Mouse (Mus musculus): ENCODE measurements around the gene Rnf135. TPM values are rescaled to one million over a fixed set of nuclear protein-coding genes. Genes with fewer than 3 reads are reported as not detected.
A peak's percentile ranks its signal among the peaks of the same experiment; 100 is the strongest.
"Not testable (repeated sequence)": the region's sequence is repeated elsewhere in the genome, so short reads cannot be mapped to it uniquely, and the experiment has no call there.

The Rnf135 gene
- polyA plus RNA-seq, 1 experiment from 2014 or later, result 14.0 TPM

DNA sequence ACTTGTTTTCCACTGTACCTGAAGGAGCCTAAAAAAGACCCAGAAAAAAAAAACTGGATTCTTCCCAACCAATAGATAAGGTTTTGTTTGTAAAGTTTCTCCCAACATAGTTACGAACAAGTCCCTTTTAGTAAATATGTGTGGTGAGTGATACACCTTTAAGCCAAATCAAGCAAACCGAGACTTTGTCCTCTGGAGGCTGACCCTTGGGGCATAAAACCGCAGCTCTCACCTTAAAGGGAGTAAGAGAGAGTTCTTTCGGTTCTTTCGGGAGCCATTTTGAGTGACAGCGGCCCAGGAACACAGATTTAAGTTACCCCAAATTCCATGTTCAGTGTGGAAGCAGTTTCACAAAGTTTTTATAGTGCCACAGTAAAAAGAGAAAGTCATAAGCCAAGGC is 18.6 kb downstream of the Rnf135 start:
- no peak for ATAC-seq
- TF ChIP-seq CTCF (IDR thresholded peaks at IDR 0.05), result no peak
- POLR2A ChIA-PET, result no interaction called here
- H3K27me3 ChIP-seq, result no peaks in the 10 kb centered on the region
- in situ Hi-C loops (cut with MboI; ENCODE audit: low pct_unique_long_range_greater_than_20kb), result no loop called here
- no peak for DNase-seq (ENCODE audit: low read depth, low spot score)
- CTCF ChIA-PET, result interaction anchor here (1.3 to 2.0 kb wide), 2 partner anchors 9 kb away, joined by 4 to 8 read pairs; no protein-coding TSS in a partner anchor

DNA sequence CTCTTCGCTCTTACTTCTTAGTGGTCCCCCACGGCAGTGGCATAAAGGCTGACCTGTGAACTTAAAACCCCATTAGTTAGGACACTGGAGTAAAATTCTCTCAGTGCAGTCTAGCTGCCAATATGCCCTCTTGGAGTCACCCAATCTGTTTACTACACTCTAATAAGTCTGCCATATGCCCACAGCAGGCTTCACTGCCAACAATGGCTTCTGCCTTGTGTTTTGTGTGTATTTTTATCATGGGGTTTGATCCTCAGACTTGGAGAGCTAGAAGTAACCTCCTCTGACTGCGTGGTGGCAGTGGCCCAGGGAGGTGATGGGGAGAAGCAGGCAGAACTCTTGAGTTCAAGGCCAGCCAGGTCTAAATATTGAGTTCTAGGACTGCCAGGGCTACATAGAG is 20.4 kb downstream of the Rnf135 start:
- TF ChIP-seq CTCF (IDR thresholded peaks at IDR 0.05), result no peak
- no peaks in the 10 kb centered on the region for H3K27me3 ChIP-seq
- in situ Hi-C loops (cut with MboI; ENCODE audit: low pct_unique_long_range_greater_than_20kb), result no loop called here
- ATAC-seq (no peak), DNase-seq (ENCODE audit: low read depth, low spot score) (no peak)
- ChIA-PET CTCF (interaction anchor here (1.3 to 2.0 kb wide), 2 partner anchors 11 to 19 kb away, joined by 5 to 8 read pairs; no protein-coding TSS in a partner anchor), POLR2A (no interaction called here)

- CTCF ChIA-PET, result no interaction called here
- TF ChIP-seq CTCF (IDR thresholded peaks at IDR 0.05), result no peak
- H3K27me3 ChIP-seq, result no peaks in the 10 kb centered on the region
- in situ Hi-C loops (cut with MboI; ENCODE audit: low pct_unique_long_range_greater_than_20kb), result no loop called here
- POLR2A ChIA-PET, result no interaction called here
- no peak for DNase-seq (ENCODE audit: low read depth, low spot score)
- no peak for ATAC-seq
Observed at GRCm38 (mm10) chr11:80204941-80205340, 21.3 kb downstream of the Rnf135 start.

- POLR2A ChIA-PET, result interaction anchor here (0.8 kb wide), 1 partner anchor 20 kb away, joined by 3 read pairs; no protein-coding TSS in a partner anchor
- TF ChIP-seq CTCF (IDR thresholded peaks at IDR 0.05), result no peak
- in situ Hi-C loops (cut with MboI; ENCODE audit: low pct_unique_long_range_greater_than_20kb), result no loop called here
- ATAC-seq, result no peak
- no peak for DNase-seq (ENCODE audit: low read depth, low spot score)
- CTCF ChIA-PET, result interaction anchor here (0.7 to 1.7 kb wide), 7 partner anchors 9 to 178 kb away, joined by 3 to 7 read pairs (median 4); partner anchors contain the start of gene Rnf135
- H3K27me3 ChIP-seq, result no peaks in the 10 kb centered on the region
Observed at GRCm38 (mm10) chr11:80208465-80208859, 24.8 kb downstream of the Rnf135 start.

DNA sequence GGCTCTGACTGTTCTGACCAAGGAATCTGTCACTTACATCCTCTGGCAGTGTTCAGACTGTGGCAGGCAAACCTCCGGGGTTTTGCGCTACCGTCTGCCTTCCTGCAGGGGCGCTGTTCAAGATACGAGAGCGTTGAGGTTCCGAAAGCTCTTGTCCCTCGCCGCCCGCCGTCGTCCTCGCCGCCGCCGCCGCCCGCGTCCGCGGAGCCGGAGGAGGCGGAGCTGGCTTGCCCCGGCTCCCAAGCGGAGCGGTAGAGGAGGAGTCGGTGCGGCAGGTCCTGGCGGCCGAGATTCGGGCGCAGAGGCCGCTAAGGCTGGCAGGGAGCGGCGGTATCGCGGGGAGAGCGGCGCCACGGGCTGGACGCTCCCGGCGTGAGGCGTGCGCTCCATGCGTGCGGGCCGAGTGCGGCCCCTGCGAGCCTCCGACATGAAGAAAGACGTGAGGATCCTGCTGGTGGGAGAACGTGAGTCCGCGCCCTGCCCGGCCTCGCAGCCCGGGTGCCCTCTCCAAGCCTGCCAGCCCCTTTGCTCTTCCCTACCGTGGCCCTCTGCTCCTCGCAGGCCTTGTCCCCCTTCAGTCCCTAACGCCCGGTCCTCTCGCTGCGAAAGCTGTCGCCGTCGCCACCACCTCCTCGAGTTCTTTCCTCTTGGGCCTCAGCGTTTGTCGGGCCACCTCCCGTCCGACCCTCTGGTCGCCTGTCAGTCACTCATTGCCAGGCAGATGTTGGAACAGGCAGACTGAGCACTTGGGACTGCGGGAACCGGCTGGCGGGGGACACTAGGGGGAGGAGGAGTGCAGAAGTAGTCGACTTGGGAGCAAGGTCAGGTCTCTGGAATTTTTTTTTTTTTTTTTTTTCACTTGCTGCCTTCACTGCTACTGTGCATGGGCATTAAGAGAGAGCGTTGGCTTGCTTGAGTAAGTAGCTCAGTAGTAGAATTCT is 25.5 kb downstream of the Rnf135 start, which contains the start of gene Rhot1:
Rhot1 (plus strand) TSS at position 160 of the 941 bp plus-strand sequence.
- H3K27me3 ChIP-seq, result no peaks in the 10 kb centered on the region
- CTCF ChIA-PET, result interaction anchor here (0.7 to 1.7 kb wide), 9 partner anchors 9 to 179 kb away, joined by 3 to 7 read pairs (median 4); partner anchors contain the start of gene Rnf135
- peak; percentile 96 for ATAC-seq
- POLR2A ChIA-PET, result no interaction called here
- in situ Hi-C loops (cut with MboI; ENCODE audit: low pct_unique_long_range_greater_than_20kb), result no loop called here
- peak; percentile 99 for TF ChIP-seq CTCF (IDR thresholded peaks at IDR 0.05)
- peak; percentile 49 for DNase-seq (ENCODE audit: low read depth, low spot score)

GRCm38 (mm10) chr11:80210321-80210720 is 26.7 kb downstream of the Rnf135 start:
- no peak for ATAC-seq
- no peaks in the 10 kb centered on the region for H3K27me3 ChIP-seq
- CTCF ChIA-PET, result no interaction called here
- POLR2A ChIA-PET, result no interaction called here
- DNase-seq (ENCODE audit: low read depth, low spot score), result no peak
- no peak for TF ChIP-seq CTCF (IDR thresholded peaks at IDR 0.05)
- in situ Hi-C loops (cut with MboI; ENCODE audit: low pct_unique_long_range_greater_than_20kb), result no loop called here

GRCm38 (mm10) chr11:80212282-80212681 is 28.6 kb downstream of the Rnf135 start:
- ATAC-seq (no peak), DNase-seq (ENCODE audit: low read depth, low spot score) (no peak)
- in situ Hi-C loops (cut with MboI; ENCODE audit: low pct_unique_long_range_greater_than_20kb), result no loop called here
- ChIA-PET CTCF (interaction anchor here (1.4 kb wide), 1 partner anchor 9 kb away, joined by 4 read pairs; no protein-coding TSS in a partner anchor), POLR2A (no interaction called here)
- H3K27me3 ChIP-seq, result no peaks in the 10 kb centered on the region
- no peak for TF ChIP-seq CTCF (IDR thresholded peaks at IDR 0.05)

DNA sequence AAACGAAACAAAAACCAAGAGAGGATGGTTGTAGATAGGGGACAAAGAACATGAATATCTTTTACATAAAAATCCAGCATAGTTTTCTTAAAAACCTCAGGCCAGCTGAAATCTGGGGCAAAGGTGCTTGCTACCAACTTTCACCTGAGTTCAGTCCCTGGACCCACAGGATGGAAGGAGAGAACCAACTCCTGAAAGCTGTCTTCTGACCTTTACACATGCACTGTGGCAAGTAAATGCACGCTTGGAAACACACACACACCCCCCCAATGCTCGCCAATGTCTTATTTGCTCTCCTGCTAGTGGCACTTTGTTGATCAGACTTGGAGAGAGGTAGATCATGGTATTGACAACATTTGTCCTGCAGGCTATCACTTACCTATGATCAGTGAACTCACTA is 31.6 kb downstream of the Rnf135 start:
- CTCF ChIA-PET, result no interaction called here
- in situ Hi-C loops (cut with MboI; ENCODE audit: low pct_unique_long_range_greater_than_20kb), result no loop called here

GRCm38 (mm10) chr11:80218657-80219293 is 35.1 kb downstream of the Rnf135 start:
- CTCF ChIA-PET, result interaction anchor here (3.0 kb wide), 1 partner anchor 10 kb away, joined by 7 read pairs; the partner anchor contains the start of gene Rhot1
- in situ Hi-C loops (cut with MboI; ENCODE audit: low pct_unique_long_range_greater_than_20kb), result no loop called here
- POLR2A ChIA-PET, result no interaction called here
- no peak for TF ChIP-seq CTCF (IDR thresholded peaks at IDR 0.05)
- ATAC-seq (no peak), DNase-seq (ENCODE audit: low read depth, low spot score) (no peak)
- no peaks in the 10 kb centered on the region for H3K27me3 ChIP-seq

More for the DNA sequence above, 31.6 kb downstream of the Rnf135 start:
- no peaks in the 10 kb centered on the region for H3K27me3 ChIP-seq
- TF ChIP-seq CTCF (IDR thresholded peaks at IDR 0.05), result no peak
- ATAC-seq, result no peak
- POLR2A ChIA-PET, result no interaction called here
- DNase-seq (ENCODE audit: low read depth, low spot score), result no peak

- POLR2A ChIA-PET; in situ Hi-C loops (cut with MboI; ENCODE audit: low pct_unique_long_range_greater_than_20kb); ATAC-seq; DNase-seq (ENCODE audit: low read depth, low spot score); H3K27me3 ChIP-seq; CTCF ChIA-PET: not testable (repeated sequence)
Observed at GRCm38 (mm10) chr11:80230066-80230465, 46.4 kb downstream of the Rnf135 start.

- ChIA-PET POLR2A (no interaction called here), CTCF (no interaction called here)
- no peak for DNase-seq (ENCODE audit: low read depth, low spot score)
- no peak for ATAC-seq
- in situ Hi-C loops (cut with MboI; ENCODE audit: low pct_unique_long_range_greater_than_20kb), result no loop called here
- no peaks in the 10 kb centered on the region for H3K27me3 ChIP-seq
- TF ChIP-seq CTCF (IDR thresholded peaks at IDR 0.05), result no peak
Observed at GRCm38 (mm10) chr11:80237278-80237677, 53.6 kb downstream of the Rnf135 start.
